Mouse (Mus musculus) intestine, embryonic 16.5 days (tissue): ENCODE results near the gene Lix1l. TPM values are rescaled to one million over a fixed set of nuclear protein-coding genes. Genes with fewer than 3 reads are reported as not detected.

Experiments
- ATAC-seq: fragments of 200-750 bp; cut with Nextera tagmentation; 2 replicates; pipeline ENCODE4 v1.8.0; 2017; ENCODE audit warnings: moderate TSS enrichment, moderate library complexity
- H3K27ac ChIP-seq: fragments of 300-500 bp; sonication (generic); 2 replicates; pipeline ENCODE4 v1.5.1; 2014; ENCODE audit warnings: mild to moderate bottlenecking, low read length
- H3K27me3 ChIP-seq: fragments of 300-500 bp; sonication (generic); replicated peaks from 2 replicates; pipeline ENCODE4 v1.6.1; 2014; ENCODE audit warnings: low read length, control low read depth, mixed read lengths; ENCODE audit not compliant: control insufficient read depth, insufficient read depth
- H3K36me3 ChIP-seq: fragments of 300-500 bp; sonication (generic); 2 replicates; pipeline ENCODE4 v1.6.1; 2014; ENCODE audit warnings: low read length, control low read depth; ENCODE audit not compliant: control insufficient read depth, insufficient read depth
- H3K4me1 ChIP-seq: fragments of 300-500 bp; sonication (generic); 2 replicates; pipeline ENCODE4 v1.6.1; 2014; ENCODE audit warnings: low read length, control low read depth, mixed read lengths; ENCODE audit not compliant: control insufficient read depth, insufficient read depth
- H3K4me2 ChIP-seq: fragments of 300-500 bp; sonication (generic); 2 replicates; pipeline ENCODE4 v1.6.1; 2014; ENCODE audit warnings: low read depth, low read length, control low read depth
- H3K4me3 ChIP-seq: fragments of 300-500 bp; sonication (generic); 2 replicates; pipeline ENCODE4 v1.5.1; 2014; ENCODE audit warnings: mild to moderate bottlenecking, low read length
- H3K9ac ChIP-seq: fragments of 300-500 bp; sonication (generic); 2 replicates; pipeline ENCODE4 v1.6.1; 2014; ENCODE audit warnings: low read depth, low read length
- H3K9me3 ChIP-seq: fragments of 300-500 bp; sonication (generic); 2 replicates; pipeline ENCODE4 v1.6.1; 2016; ENCODE audit warnings: low read length, control low read depth; ENCODE audit not compliant: control insufficient read depth
- WGBS: fragments of 180-500 bp; shearing (Covaris S2); extraction: QIAGEN DNeasy Blood & Tissue Kit; methylation state at CpG from one replicate; pipeline ENCODE4 v1.1.7; 2014; 5-methylcytosine and 5-hydroxymethylcytosine counted together
- polyA plus RNA-seq: library from polyadenylated mRNA; unstranded; fragments of >200 nt; fragmentation: Nextera tagmentation; extraction: Ambion mirVana; gene quantifications from 2 replicates; pipeline ENCODE4 v1.2.1, GENCODE M21; 2015

The Lix1l gene
- polyA plus RNA-seq, 1 experiment from 2014 or later: 4.8 TPM

GRCm38 (mm10) chr3:96557694-96558093 is 43.3 kb upstream of the Lix1l start, which contains the start of gene Txnip:
Gene Txnip, plus strand, starts transcription at chr3:96557957.
- Histone ChIP-seq H3K4me3 (peak within 1 kb of the TSS; percentile 89), H3K36me3 (peaks cover 13% of the 10 kb centered on the region), H3K9me3 (no peaks in the 10 kb centered on the region), H3K27me3 (no peaks in the 10 kb centered on the region), H3K27ac (peak within 1 kb of the TSS; percentile 98), H3K9ac (peak within 1 kb of the TSS; percentile 94), H3K4me2 (peak within 1 kb of the TSS; percentile 86), H3K4me1 (peaks cover 41% of the 10 kb centered on the region)
- ATAC-seq: peak; percentile 95
- under 1% methylated on average over 26 of the region's 26 CpGs for WGBS

DNA sequence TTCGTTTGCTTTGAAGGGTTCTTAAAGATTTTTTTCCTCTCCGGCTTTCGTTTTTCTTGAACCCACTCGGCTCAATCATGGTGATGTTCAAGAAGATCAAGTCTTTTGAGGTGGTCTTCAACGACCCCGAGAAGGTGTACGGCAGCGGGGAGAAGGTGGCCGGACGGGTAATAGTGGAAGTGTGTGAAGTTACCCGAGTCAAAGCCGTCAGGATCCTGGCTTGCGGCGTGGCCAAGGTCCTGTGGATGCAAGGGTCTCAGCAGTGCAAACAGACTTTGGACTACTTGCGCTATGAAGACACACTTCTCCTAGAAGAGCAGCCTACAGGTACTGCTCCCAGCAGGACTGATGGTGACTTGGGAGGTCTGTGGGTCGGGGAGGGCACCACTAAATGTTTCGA is 42.8 kb upstream of the Lix1l start:
- Histone ChIP-seq H3K4me3 (peak overlapping the region; percentile 89), H3K4me1 (peaks cover 41% of the 10 kb centered on the region)

DNA sequence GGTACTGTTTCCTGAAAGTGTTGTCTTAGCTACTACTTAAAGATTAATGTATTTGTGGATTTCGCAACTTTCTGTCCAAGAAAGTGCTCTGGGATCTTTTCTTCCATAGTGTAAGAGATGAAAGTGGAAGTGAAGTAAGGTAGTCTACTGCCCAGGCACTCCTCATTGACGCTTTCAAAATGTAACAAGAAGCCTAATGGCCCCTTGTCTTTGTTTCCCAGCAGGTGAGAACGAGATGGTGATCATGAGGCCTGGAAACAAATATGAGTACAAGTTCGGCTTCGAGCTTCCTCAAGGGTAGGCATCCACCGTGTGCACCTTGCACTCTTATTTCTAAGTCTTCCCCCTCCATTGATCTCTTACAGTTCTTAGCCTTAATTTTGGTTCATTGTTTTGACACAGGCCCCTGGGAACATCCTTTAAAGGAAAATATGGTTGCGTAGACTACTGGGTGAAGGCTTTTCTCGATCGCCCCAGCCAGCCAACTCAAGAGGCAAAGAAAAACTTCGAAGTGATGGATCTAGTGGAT is 42.2 kb upstream of the Lix1l start:
- ATAC-seq: no peak
- H3K36me3 ChIP-seq: peaks cover 13% of the 10 kb centered on the region
- 13% methylated on average over 10 of the region's 10 CpGs for WGBS
- no peaks in the 10 kb centered on the region for H3K27me3 ChIP-seq
- peaks cover 44% of the 10 kb centered on the region for H3K4me1 ChIP-seq
- peak overlapping the region; percentile 94 for H3K9ac ChIP-seq
- no peaks in the 10 kb centered on the region for H3K9me3 ChIP-seq
- H3K27ac ChIP-seq: peak overlapping the region; percentile 98
- H3K4me3 ChIP-seq: peak overlapping the region; percentile 89
- H3K4me2 ChIP-seq: peak overlapping the region; percentile 80

More for the DNA sequence above, 42.8 kb upstream of the Lix1l start:
- H3K9ac ChIP-seq: peak overlapping the region; percentile 94
- peak overlapping the region; percentile 80 for H3K4me2 ChIP-seq
- WGBS: under 1% methylated on average over 17 of the region's 17 CpGs
- H3K27me3 ChIP-seq: no peaks in the 10 kb centered on the region
- no peaks in the 10 kb centered on the region for H3K9me3 ChIP-seq
- peak; percentile 19 for ATAC-seq
- H3K27ac ChIP-seq: peak overlapping the region; percentile 98
- peaks cover 13% of the 10 kb centered on the region for H3K36me3 ChIP-seq

- H3K36me3 ChIP-seq: peaks cover 13% of the 10 kb centered on the region
- WGBS: 47% methylated on average over 12 of the region's 12 CpGs
- H3K9me3 ChIP-seq: no peaks in the 10 kb centered on the region
- peak overlapping the region; percentile 80 for H3K4me2 ChIP-seq
- H3K4me1 ChIP-seq: peaks cover 51% of the 10 kb centered on the region
- no peaks in the 10 kb centered on the region for H3K27me3 ChIP-seq
- H3K9ac ChIP-seq: peak overlapping the region; percentile 94
- ATAC-seq: no peak
- peak overlapping the region; percentile 98 for H3K27ac ChIP-seq
- H3K4me3 ChIP-seq: peak overlapping the region; percentile 89
These were observed 41.5 kb upstream of the Lix1l start for GRCm38 (mm10) chr3:96559398-96559910.

GRCm38 (mm10) chr3:96559911-96560850 is 40.8 kb upstream of the Lix1l start:
- Histone ChIP-seq H3K27ac (peak overlapping the region; percentile 98), H3K9ac (peak overlapping the region; percentile 94), H3K36me3 (peaks cover 13% of the 10 kb centered on the region), H3K4me1 (peaks cover 52% of the 10 kb centered on the region), H3K9me3 (no peaks in the 10 kb centered on the region), H3K4me2 (peak overlapping the region; percentile 80), H3K27me3 (no peaks in the 10 kb centered on the region), H3K4me3 (peak overlapping the region; percentile 89)
- no peak for ATAC-seq
- WGBS: 59% methylated on average over 23 of the region's 23 CpGs

DNA sequence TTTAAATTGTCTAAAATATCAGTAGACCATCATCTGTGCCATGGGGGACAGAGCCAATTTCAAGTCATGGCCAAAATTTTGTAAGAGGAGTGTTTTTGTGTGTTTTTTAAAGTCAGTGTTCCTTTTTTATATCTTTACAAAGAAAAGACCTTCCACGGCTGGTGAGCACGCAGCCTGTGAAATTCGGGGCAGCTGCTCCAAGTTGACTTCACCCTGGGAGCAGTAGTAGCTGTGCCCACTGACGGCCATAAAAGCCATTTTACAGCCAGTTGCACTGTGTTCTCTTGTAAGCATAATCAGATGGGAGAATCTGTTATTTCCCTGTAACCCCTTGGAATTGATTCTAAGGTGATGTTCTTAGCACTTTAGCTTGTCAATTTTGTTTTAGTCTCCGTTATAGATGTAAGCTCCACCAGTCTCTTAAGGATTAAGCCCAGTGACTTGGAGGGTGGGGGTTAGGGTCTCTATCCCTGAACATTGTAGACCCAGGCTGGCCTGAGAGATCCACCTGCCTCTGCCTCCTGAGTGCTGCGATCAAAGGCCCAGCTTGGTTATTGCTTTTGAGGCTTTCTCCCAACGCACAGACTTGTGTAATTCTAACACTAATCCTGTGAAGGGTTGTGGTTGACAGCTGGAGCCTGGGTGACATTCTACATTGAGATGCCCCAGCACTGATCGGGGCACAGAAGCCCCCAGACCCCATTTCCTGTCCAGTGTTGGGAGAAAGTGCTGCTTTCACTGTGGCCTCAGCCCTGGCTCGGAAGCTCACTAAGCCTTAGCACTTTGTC is 39.9 kb upstream of the Lix1l start:
- Histone ChIP-seq H3K4me1 (peaks cover 45% of the 10 kb centered on the region), H3K4me2 (peak overlapping the region; percentile 80), H3K27ac (peak overlapping the region; percentile 98), H3K4me3 (peak overlapping the region; percentile 89), H3K9me3 (no peaks in the 10 kb centered on the region), H3K9ac (peak overlapping the region; percentile 94), H3K36me3 (peaks cover 13% of the 10 kb centered on the region), H3K27me3 (no peaks in the 10 kb centered on the region)
- no peak for ATAC-seq
- WGBS: 69% methylated on average over 9 of the region's 9 CpGs

GRCm38 (mm10) chr3:96561946-96562681 is 38.8 kb upstream of the Lix1l start:
- 37% methylated on average over 10 of the region's 10 CpGs for WGBS
- Histone ChIP-seq H3K27ac (peak overlapping the region; percentile 98), H3K9ac (peak overlapping the region; percentile 39; the same call in 1 of the 2 replicates), H3K4me1 (peaks cover 49% of the 10 kb centered on the region), H3K9me3 (no peaks in the 10 kb centered on the region), H3K36me3 (peaks cover 13% of the 10 kb centered on the region), H3K27me3 (no peaks in the 10 kb centered on the region), H3K4me3 (peak overlapping the region; percentile 5; the same call in 1 of the 2 replicates), H3K4me2 (peak overlapping the region; percentile 80)
- ATAC-seq: no peak

DNA sequence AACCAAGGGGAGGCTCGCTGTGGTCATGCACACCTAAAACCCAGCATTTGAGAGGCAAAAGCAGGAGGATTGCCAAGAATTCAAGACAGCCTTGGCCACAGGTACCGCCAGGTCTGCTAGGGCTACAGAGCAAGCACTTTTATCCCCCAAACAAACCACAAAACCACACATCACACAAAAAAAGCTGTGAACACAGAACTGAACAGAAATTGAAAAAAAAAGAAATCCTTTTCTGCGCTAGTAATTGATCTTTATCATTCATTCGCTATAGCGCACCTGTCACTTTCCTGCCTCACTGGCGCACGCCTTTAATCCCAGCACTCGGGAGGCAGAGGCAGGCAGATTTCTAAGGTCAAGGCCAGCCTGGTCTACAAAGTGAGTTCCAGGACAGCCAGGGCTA is 37.7 kb upstream of the Lix1l start:
- no peaks in the 10 kb centered on the region for H3K9me3 ChIP-seq
- no peak overlapping the region for H3K4me2 ChIP-seq
- 91% methylated on average over 8 of the region's 8 CpGs for WGBS
- peaks cover 51% of the 10 kb centered on the region for H3K4me1 ChIP-seq
- H3K36me3 ChIP-seq: peaks cover 13% of the 10 kb centered on the region
- no peak for ATAC-seq
- H3K9ac ChIP-seq: no peak overlapping the region
- no peak overlapping the region for H3K4me3 ChIP-seq
- H3K27me3 ChIP-seq: no peaks in the 10 kb centered on the region
- peak overlapping the region; percentile 94; the same call in 1 of the 2 replicates for H3K27ac ChIP-seq
